Mouse (Mus musculus) limb, embryonic 11.5 days (tissue): ENCODE results near the gene Map3k14. TPM values are rescaled to one million over a fixed set of nuclear protein-coding genes. Genes with fewer than 3 reads are reported as not detected.

Source experiments
- ATAC-seq: fragments of 200-750 bp; cut with Nextera tagmentation; 2 replicates; pipeline ENCODE4 v1.8.0; 2017; ENCODE audit warnings: low read depth; ENCODE audit not compliant: insufficient number of reproducible peaks, low FRiP score, low TSS enrichment
- DNase-seq: peaks from one replicate; pipeline ENCODE4 v3.0.0-alpha.2; 2015; ENCODE audit warnings: low spot score
- H3K27ac ChIP-seq: fragments of 300-500 bp; sonication (generic); replicated peaks from 2 replicates; pipeline ENCODE4 v1.5.1; 2014; ENCODE audit warnings: low read depth, mild to moderate bottlenecking, low read length
- H3K27me3 ChIP-seq: fragments of 300-500 bp; sonication (generic); 2 replicates; pipeline ENCODE4 v1.6.1; 2014; ENCODE audit warnings: mild to moderate bottlenecking, low read length, mixed read lengths; ENCODE audit not compliant: control insufficient read depth, insufficient read depth
- H3K36me3 ChIP-seq: fragments of 300-500 bp; sonication (generic); 2 replicates; pipeline ENCODE4 v1.6.1; 2014; ENCODE audit warnings: mild to moderate bottlenecking, low read length, moderate library complexity, mixed read lengths; ENCODE audit not compliant: control insufficient read depth, insufficient read depth
- H3K4me1 ChIP-seq: fragments of 300-500 bp; sonication (generic); 2 replicates; pipeline ENCODE4 v1.6.1; 2014; ENCODE audit warnings: low read length, mixed read lengths; ENCODE audit not compliant: control insufficient read depth, insufficient read depth
- H3K4me2 ChIP-seq: fragments of 300-500 bp; sonication (generic); 2 replicates; pipeline ENCODE4 v1.6.1; 2014; ENCODE audit warnings: low read depth, mild to moderate bottlenecking, moderate library complexity; ENCODE audit not compliant: severe bottlenecking
- H3K4me3 ChIP-seq: fragments of 300-500 bp; sonication (generic); 2 replicates; pipeline ENCODE4 v1.5.1; 2014; ENCODE audit warnings: low read depth, low read length
- H3K9ac ChIP-seq: fragments of 300-500 bp; sonication (generic); 2 replicates; pipeline ENCODE4 v1.6.1; 2014; ENCODE audit warnings: mild to moderate bottlenecking, low read length
- H3K9me3 ChIP-seq: fragments of 300-500 bp; sonication (generic); 2 replicates; pipeline ENCODE4 v1.6.1; 2016; ENCODE audit warnings: low read length; ENCODE audit not compliant: control insufficient read depth
- WGBS: fragments of 180-500 bp; shearing (Covaris S2); extraction: QIAGEN DNeasy Blood & Tissue Kit; methylation state at CpG from one replicate; pipeline ENCODE4 v1.1.7; 2014; 5-methylcytosine and 5-hydroxymethylcytosine counted together
- polyA plus RNA-seq: library from polyadenylated mRNA; unstranded; fragments of >200 nt; fragmentation: Nextera tagmentation; extraction: Ambion mirVana; gene quantifications from 2 replicates; pipeline ENCODE4 v1.2.1, GENCODE M21; 2014

The Map3k14 gene
- polyA plus RNA-seq, 1 experiment from 2014 or later: 2.3 TPM

DNA sequence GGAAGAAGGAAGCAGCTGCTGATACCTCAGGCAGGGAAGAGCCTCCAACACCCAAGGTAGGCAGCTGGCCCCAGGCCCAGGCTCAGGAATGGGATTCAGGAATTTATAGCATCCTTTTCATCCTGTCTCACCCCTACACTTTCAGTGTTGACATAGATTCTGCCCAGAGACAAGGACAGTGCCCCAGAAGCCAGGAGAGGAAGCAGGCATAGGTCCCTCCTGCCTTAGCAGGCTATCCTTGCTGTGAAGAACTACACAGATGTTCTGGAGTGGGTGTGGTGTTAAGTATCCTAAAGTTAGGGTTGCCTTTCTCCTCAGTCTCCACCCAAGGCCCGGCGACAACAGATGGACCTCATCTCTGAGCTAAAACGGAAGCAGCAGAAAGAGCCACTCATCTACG is 69.9 kb downstream of the Map3k14 start:
- Histone ChIP-seq H3K36me3 (no peaks in the 10 kb centered on the region), H3K9me3 (no peaks in the 10 kb centered on the region), H3K9ac (no peak overlapping the region), H3K4me3 (no peak overlapping the region), H3K27ac (no peak overlapping the region), H3K27me3 (peaks cover 92% of the 10 kb centered on the region), H3K4me1 (peaks cover 3% of the 10 kb centered on the region; the same call in 1 of the 2 replicates), H3K4me2 (no peak overlapping the region)
- WGBS: 75% methylated on average over 4 of the region's 4 CpGs
- no peak for DNase-seq
- no peak for ATAC-seq

- no peak for ATAC-seq
- H3K27me3 ChIP-seq: peaks cover 97% of the 10 kb centered on the region
Observed at GRCm38 (mm10) chr11:103195656-103196055, 71.6 kb downstream of the Map3k14 start.

GRCm38 (mm10) chr11:103195236-103195635 is 72.0 kb downstream of the Map3k14 start:
- no peak overlapping the region for H3K4me2 ChIP-seq
- no peak overlapping the region for H3K4me3 ChIP-seq
- DNase-seq: no peak
- peaks cover 97% of the 10 kb centered on the region for H3K27me3 ChIP-seq
- WGBS: 90% methylated on average over 18 of the region's 18 CpGs
- ATAC-seq: no peak
- H3K9ac ChIP-seq: no peak overlapping the region
- H3K36me3 ChIP-seq: no peaks in the 10 kb centered on the region
- peaks cover 3% of the 10 kb centered on the region; the same call in 1 of the 2 replicates for H3K4me1 ChIP-seq
- H3K9me3 ChIP-seq: no peaks in the 10 kb centered on the region
- H3K27ac ChIP-seq: no peak overlapping the region

More at GRCm38 (mm10) chr11:103195656-103196055, 71.6 kb downstream of the Map3k14 start:
- Histone ChIP-seq H3K4me3 (no peak overlapping the region), H3K27ac (no peak overlapping the region), H3K4me1 (peaks cover 3% of the 10 kb centered on the region; the same call in 1 of the 2 replicates), H3K36me3 (no peaks in the 10 kb centered on the region), H3K9me3 (no peaks in the 10 kb centered on the region), H3K4me2 (no peak overlapping the region), H3K9ac (no peak overlapping the region)
- WGBS: 81% methylated on average over 5 of the region's 5 CpGs
- DNase-seq: no peak

- no peaks in the 10 kb centered on the region for H3K9me3 ChIP-seq
- no peak for DNase-seq
- H3K4me3 ChIP-seq: no peak overlapping the region
- H3K4me1 ChIP-seq: peaks cover 1% of the 10 kb centered on the region; the same call in 1 of the 2 replicates
- no peak overlapping the region for H3K4me2 ChIP-seq
- no peaks in the 10 kb centered on the region for H3K36me3 ChIP-seq
- no peak for ATAC-seq
- H3K9ac ChIP-seq: no peak overlapping the region
- H3K27ac ChIP-seq: no peak overlapping the region
- WGBS: 34% methylated on average over 9 of the region's 9 CpGs
- peaks cover 88% of the 10 kb centered on the region for H3K27me3 ChIP-seq
Observed at GRCm38 (mm10) chr11:103193825-103194168, 73.5 kb downstream of the Map3k14 start.

GRCm38 (mm10) chr11:103192956-103193824 is 74.1 kb downstream of the Map3k14 start:
- Histone ChIP-seq H3K4me2 (peak overlapping the region; percentile 36; the same call in 1 of the 2 replicates), H3K27ac (no peak overlapping the region), H3K9ac (no peak overlapping the region), H3K27me3 (peaks cover 82% of the 10 kb centered on the region), H3K9me3 (no peaks in the 10 kb centered on the region), H3K4me1 (no peaks in the 10 kb centered on the region), H3K36me3 (no peaks in the 10 kb centered on the region), H3K4me3 (peak overlapping the region; percentile 20)
- peak; percentile 54 for DNase-seq
- WGBS: 4% methylated on average over 43 of the region's 44 CpGs
- ATAC-seq: no peak

DNA sequence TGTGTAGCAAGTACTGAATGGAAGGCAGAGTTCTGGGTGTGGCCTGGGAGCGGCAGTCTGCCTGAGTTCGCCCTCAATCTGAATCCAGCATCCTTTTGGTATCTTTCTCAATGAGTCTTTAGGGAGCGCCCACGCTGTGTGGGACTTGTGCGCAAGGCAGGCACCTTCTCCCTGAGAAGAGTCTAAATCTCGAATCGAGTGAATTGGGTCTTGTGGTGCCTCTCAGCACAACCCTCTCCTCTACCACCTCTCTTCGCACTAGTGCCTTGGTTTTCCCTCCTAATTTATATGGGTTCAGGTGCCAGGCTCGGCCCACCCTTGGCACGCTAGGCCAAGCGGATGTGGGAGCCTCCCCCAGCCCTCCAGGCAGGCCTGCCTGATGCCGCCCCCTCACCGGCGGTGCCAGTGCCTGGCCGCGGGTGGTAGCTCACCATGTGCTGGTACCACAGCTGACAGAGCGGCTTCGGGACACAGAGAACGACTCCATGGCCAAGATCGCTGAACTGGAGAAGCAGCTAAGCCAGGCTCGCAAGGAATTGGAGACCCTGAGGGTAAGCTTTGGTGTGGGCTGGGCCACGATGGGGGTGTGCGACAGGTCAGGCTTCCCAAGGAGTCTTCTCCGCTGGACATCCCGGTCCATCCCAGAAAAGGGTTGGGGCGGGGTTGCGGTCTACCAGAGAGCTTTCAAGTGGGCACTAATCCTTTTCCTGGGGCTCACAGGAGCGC is 74.9 kb downstream of the Map3k14 start:
- no peaks in the 10 kb centered on the region for H3K36me3 ChIP-seq
- H3K4me1 ChIP-seq: no peaks in the 10 kb centered on the region
- peaks cover 74% of the 10 kb centered on the region for H3K27me3 ChIP-seq
- no peak overlapping the region for H3K9ac ChIP-seq
- H3K9me3 ChIP-seq: no peaks in the 10 kb centered on the region
- peak overlapping the region; percentile 20 for H3K4me3 ChIP-seq
- ATAC-seq (no peak), DNase-seq (no peak)
- H3K27ac ChIP-seq: no peak overlapping the region
- WGBS: 14% methylated on average over 28 of the region's 28 CpGs
- H3K4me2 ChIP-seq: peak overlapping the region; percentile 36; the same call in 1 of the 2 replicates

GRCm38 (mm10) chr11:103184891-103185290 is 82.4 kb downstream of the Map3k14 start:
- ATAC-seq: no peak
- H3K9ac ChIP-seq: no peak overlapping the region
- WGBS: 37% methylated on average over 2 of the region's 2 CpGs
- H3K36me3 ChIP-seq: no peaks in the 10 kb centered on the region
- H3K4me2 ChIP-seq: no peak overlapping the region
- H3K4me3 ChIP-seq: no peak overlapping the region
- H3K27me3 ChIP-seq: 0 out of 2 replicates have a peak, but pooled peaks cover 5% of the 10 kb centered on the region
- H3K9me3 ChIP-seq: no peaks in the 10 kb centered on the region
- DNase-seq: peak; percentile 57
- no peaks in the 10 kb centered on the region for H3K4me1 ChIP-seq
- no peak overlapping the region for H3K27ac ChIP-seq

DNA sequence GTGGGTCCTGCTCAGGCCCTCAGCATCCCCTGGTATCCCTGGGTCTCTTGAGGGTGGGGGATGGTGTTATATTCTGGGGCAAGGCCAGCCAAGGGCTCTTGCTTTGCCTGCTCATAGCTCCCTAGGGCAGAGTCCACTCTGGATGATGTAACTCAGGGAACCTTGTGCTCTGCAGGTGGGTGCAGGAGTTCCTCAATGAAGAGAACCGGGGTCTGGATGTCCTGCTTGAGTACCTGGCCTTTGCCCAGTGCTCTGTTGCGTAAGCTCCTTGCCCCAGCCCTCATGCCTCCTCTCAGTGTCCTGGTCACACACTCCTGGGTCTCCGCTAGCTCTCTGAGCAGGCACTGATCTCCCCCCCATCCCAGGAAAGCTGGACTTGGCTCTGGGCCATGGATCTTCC is 85.4 kb downstream of the Map3k14 start:
- no peak overlapping the region for H3K27ac ChIP-seq
- H3K9me3 ChIP-seq: no peaks in the 10 kb centered on the region
- no peaks in the 10 kb centered on the region for H3K27me3 ChIP-seq
- H3K36me3 ChIP-seq: no peaks in the 10 kb centered on the region
- H3K4me3 ChIP-seq: no peak overlapping the region
- no peak for DNase-seq
- WGBS: 94% methylated on average over 3 of the region's 3 CpGs
- ATAC-seq: no peak
- no peak overlapping the region for H3K9ac ChIP-seq
- no peaks in the 10 kb centered on the region for H3K4me1 ChIP-seq
- no peak overlapping the region for H3K4me2 ChIP-seq
